Mouse (Mus musculus): ENCODE data around the gene Sprr2a2.
"Not testable (repeated sequence)": the region's sequence is repeated elsewhere in the genome, so short reads cannot be mapped to it uniquely, and the experiment has no call there.

Sprr2a2 gene

GRCm38 (mm10) chr3:92274018-92274417, 58.3 kb downstream of the Sprr2a2 start:
- DNase-seq (ENCODE audit: low spot score), result not testable (repeated sequence)

- not testable (repeated sequence) for DNase-seq (ENCODE audit: low spot score)
These were observed 63.9 kb downstream of the Sprr2a2 start for GRCm38 (mm10) chr3:92279663-92280062.

- not testable (repeated sequence) for DNase-seq (ENCODE audit: low spot score)
These were observed 65.4 kb downstream of the Sprr2a2 start for GRCm38 (mm10) chr3:92280963-92281606.

- DNase-seq (ENCODE audit: low spot score), result not testable (repeated sequence)
These were observed 69.4 kb downstream of the Sprr2a2 start, which contains the start of gene Sprr2a3 for GRCm38 (mm10) chr3:92285101-92285500. Sprr2a3 (plus strand) TSS chr3:92285417.

- DNase-seq (ENCODE audit: low spot score), result not testable (repeated sequence)
These were observed 72.8 kb downstream of the Sprr2a2 start for GRCm38 (mm10) chr3:92288489-92288888.
